Mouse (Mus musculus): ENCODE data around the gene Smtn. TPM values are rescaled to one million over a fixed set of nuclear protein-coding genes. Genes with fewer than 3 reads are reported as not detected.

Gene Smtn
- total and polyA plus RNA-seq, 3 experiments, result not detected

- no peaks in the 10 kb centered on the region for H3K4me1 ChIP-seq (ENCODE audit: insufficient read depth, low read depth, low read length)
- no peak for TF ChIP-seq GATA2 (IDR thresholded peaks at IDR 0.05; ENCODE audit: borderline replicate concordance, low read depth, low read length)
- peak; percentile 62; the same call in 1 of the 2 replicates for TF ChIP-seq CTCF (IDR thresholded peaks at IDR 0.05; ENCODE audit: low read depth, low read length)
- H3K27me3 ChIP-seq (ENCODE audit: insufficient read depth, low read length), result peaks cover 16% of the 10 kb centered on the region
- no peaks in the 10 kb centered on the region for H3K9me3 ChIP-seq (replicated peaks)
- ATAC-seq (ENCODE audit: extremely low read depth, insufficient number of reproducible peaks, low FRiP score, poor library complexity, severe bottlenecking), result 0 out of 2 replicates have a peak, but pooled peaks have one; percentile 28
- no peak overlapping the region for H3K4me3 ChIP-seq (ENCODE audit: low read depth, low read length)
- DNase-seq (ENCODE audit: low spot score), result peak; percentile 52
- no peaks in the 10 kb centered on the region for H3K36me3 ChIP-seq (replicated peaks)
Measured at GRCm38 (mm10) chr11:3472484-3472883, 67.9 kb downstream of the Smtn start.

DNA sequence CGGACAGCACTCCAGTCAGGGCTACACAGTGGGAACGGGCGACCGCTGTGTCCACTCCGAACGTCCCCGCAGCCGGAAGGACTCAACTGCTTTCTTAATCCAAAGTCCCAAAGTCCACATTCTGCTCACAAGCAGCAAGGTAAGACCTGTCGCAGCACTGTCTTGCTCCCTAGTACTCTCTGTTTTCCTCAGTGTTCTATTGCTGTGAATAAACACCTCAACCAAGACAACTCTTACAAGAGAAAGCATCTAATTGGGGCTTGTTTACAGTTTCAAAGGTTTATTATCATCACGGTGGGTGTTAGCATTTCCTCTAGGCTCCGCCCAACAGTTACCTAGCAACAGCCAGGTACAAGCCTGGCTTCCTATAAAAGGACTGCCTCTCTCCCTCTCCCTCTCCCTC lies 69.0 kb downstream of the Smtn start:
- ATAC-seq (ENCODE audit: extremely low read depth, insufficient number of reproducible peaks, low FRiP score, poor library complexity, severe bottlenecking), result no peak
- TF ChIP-seq POLR2AphosphoS5 (IDR thresholded peaks at IDR 0.05; ENCODE audit: insufficient replicate concordance, low read depth, low read length), result no peak
- TF ChIP-seq GATA1 (IDR thresholded peaks at IDR 0.05; ENCODE audit: borderline replicate concordance, low read length), result no peak
- no peak for TF ChIP-seq CTCF (IDR thresholded peaks at IDR 0.05; ENCODE audit: low read depth, low read length)
- TF ChIP-seq GATA2 (IDR thresholded peaks at IDR 0.05; ENCODE audit: borderline replicate concordance, low read depth, low read length), result no peak
- no peak for TF ChIP-seq TAL1 (conservative IDR thresholded peaks at IDR 0.05; ENCODE audit: low read depth, low read length)
- peaks cover 21% of the 10 kb centered on the region for H3K27me3 ChIP-seq (ENCODE audit: insufficient read depth, low read length)

More for the DNA sequence above, 69.0 kb downstream of the Smtn start:
- no peaks in the 10 kb centered on the region for H3K4me1 ChIP-seq (ENCODE audit: insufficient read depth, low read depth, low read length)
- no peak overlapping the region for H3K4me3 ChIP-seq (ENCODE audit: low read depth, low read length)
- no peak for DNase-seq (ENCODE audit: low spot score)
- H3K9me3 ChIP-seq (replicated peaks), result no peaks in the 10 kb centered on the region
- no peaks in the 10 kb centered on the region for H3K36me3 ChIP-seq (replicated peaks)

Other genes with a start within 250 kb of the Smtn start
- 0.53 and 0.92 TPM in 2 replicates for gene Pik3ip1, start 210.2 kb downstream of the Smtn start, total RNA-seq (2014; fragmentation: Nextera tagmentation)
- gene Pik3ip1, start 210.2 kb downstream of the Smtn start, total RNA-seq (2017), result 2.2 and 2.4 TPM in 2 replicates
- gene Pik3ip1, start 210.2 kb downstream of the Smtn start, polyA plus RNA-seq (2012), result 4.8 and 5.4 TPM in 2 replicates
- gene Limk2, start 131.4 kb downstream of the Smtn start, total RNA-seq (2014; fragmentation: Nextera tagmentation), result 47.1 and 49.6 TPM in 2 replicates
- 33.0 and 38.9 TPM in 2 replicates for gene Limk2, start 131.4 kb downstream of the Smtn start, total RNA-seq (2017)
- gene Limk2, start 131.4 kb downstream of the Smtn start, polyA plus RNA-seq (2012), result 44.9 and 46.1 TPM in 2 replicates
- 17.4 and 22.7 TPM in 2 replicates for gene Rnf185, start 88.2 kb downstream of the Smtn start, total RNA-seq (2014; fragmentation: Nextera tagmentation)
- 13.4 and 13.8 TPM in 2 replicates for gene Rnf185, start 88.2 kb downstream of the Smtn start, total RNA-seq (2017)
- gene Rnf185, start 88.2 kb downstream of the Smtn start, polyA plus RNA-seq (2012), result 2.1 and 2.7 TPM in 2 replicates
- gene Pla2g3, start 52.3 kb downstream of the Smtn start, total RNA-seq (2014; fragmentation: Nextera tagmentation), result not detected in 2 replicates
- 0.11 TPM in 1 of 2 replicates, not detected in the other for gene Pla2g3, start 52.3 kb downstream of the Smtn start, total RNA-seq (2017)
- gene Pla2g3, start 52.3 kb downstream of the Smtn start, polyA plus RNA-seq (2012), result not detected in 2 replicates
- gene Inpp5j, start 35.8 kb downstream of the Smtn start, total RNA-seq (2014; fragmentation: Nextera tagmentation), result not detected in 2 replicates
- 0.05 and 0.06 TPM in 2 replicates for gene Inpp5j, start 35.8 kb downstream of the Smtn start, total RNA-seq (2017)
- gene Inpp5j, start 35.8 kb downstream of the Smtn start, polyA plus RNA-seq (2012), result not detected in 2 replicates
- gene Selenom, start 25.9 kb downstream of the Smtn start, total RNA-seq (2014; fragmentation: Nextera tagmentation), result not detected in 2 replicates
- gene Selenom, start 25.9 kb downstream of the Smtn start, total RNA-seq (2017), result not detected in 2 replicates
- not detected in 2 replicates for gene Selenom, start 25.9 kb downstream of the Smtn start, polyA plus RNA-seq (2012)
- gene Morc2a, start 108.6 kb upstream of the Smtn start, total RNA-seq (2014; fragmentation: Nextera tagmentation), result 18.5 and 24.0 TPM in 2 replicates
- 13.3 and 13.8 TPM in 2 replicates for gene Morc2a, start 108.6 kb upstream of the Smtn start, total RNA-seq (2017)
- 2.7 and 3.1 TPM in 2 replicates for gene Morc2a, start 108.6 kb upstream of the Smtn start, polyA plus RNA-seq (2012)